Mouse (Mus musculus) neural tube, embryonic 12.5 days (tissue): ENCODE measurements at regions not wholly inside any gene's neighbourhood (a gene's known extent, or its start where the extent isn't known, plus 50 kb on each side); places are given as distances from the start of the nearest gene placed in this dataset.
A peak's percentile ranks its signal among the peaks of the same experiment; 100 is the strongest.

Source experiments
- ATAC-seq: fragments of 200-750 bp; cut with Nextera tagmentation; 2 replicates; pipeline ENCODE4 v1.8.0; 2017; ENCODE audit warnings: low read depth, mild to moderate bottlenecking, moderate TSS enrichment, moderate library complexity; ENCODE audit not compliant: low FRiP score
- H3K27ac ChIP-seq: fragments of 300-500 bp; sonication (generic); 2 replicates; pipeline ENCODE4 v1.5.1; 2016
- H3K27me3 ChIP-seq: fragments of 300-500 bp; sonication (generic); replicated peaks from 2 replicates; pipeline ENCODE4 v1.6.1; 2016; ENCODE audit warnings: mild to moderate bottlenecking
- H3K36me3 ChIP-seq: fragments of 300-500 bp; sonication (generic); 2 replicates; pipeline ENCODE4 v1.6.1; 2016; ENCODE audit warnings: mild to moderate bottlenecking
- H3K4me1 ChIP-seq: fragments of 300-500 bp; sonication (generic); 2 replicates; pipeline ENCODE4 v1.6.1; 2016
- H3K4me2 ChIP-seq: fragments of 300-500 bp; sonication (generic); replicated peaks from 2 replicates; pipeline ENCODE4 v1.6.1; 2016; ENCODE audit warnings: mild to moderate bottlenecking
- H3K4me3 ChIP-seq: fragments of 300-500 bp; sonication (generic); 2 replicates; pipeline ENCODE4 v1.5.1; 2016
- H3K9ac ChIP-seq: fragments of 300-500 bp; sonication (generic); 2 replicates; pipeline ENCODE4 v1.6.1; 2016; ENCODE audit warnings: mild to moderate bottlenecking
- H3K9me3 ChIP-seq: fragments of 300-500 bp; sonication (generic); 2 replicates; pipeline ENCODE4 v1.6.1; 2016; ENCODE audit warnings: mild to moderate bottlenecking
- WGBS: fragments of 180-500 bp; shearing (Covaris S2); methylation state at CpG from one replicate; pipeline ENCODE4 v1.1.7; 2016; 5-methylcytosine and 5-hydroxymethylcytosine counted together

GRCm38 (mm10) chr2:82508595-82508994 is 434.8 kb upstream of the Fsip2 start:
- 55% methylated on average over 1 of the region's 1 CpGs for WGBS
- H3K27me3 ChIP-seq, result no peaks in the 10 kb centered on the region
- no peak overlapping the region for H3K4me2 ChIP-seq
- H3K36me3 ChIP-seq, result no peaks in the 10 kb centered on the region
- no peak for ATAC-seq
- no peak overlapping the region for H3K27ac ChIP-seq
- no peak overlapping the region for H3K9ac ChIP-seq
- H3K9me3 ChIP-seq, result no peaks in the 10 kb centered on the region
- H3K4me3 ChIP-seq, result no peak overlapping the region
- no peaks in the 10 kb centered on the region for H3K4me1 ChIP-seq

- ATAC-seq, result peak; percentile 70
- no peak overlapping the region for H3K9ac ChIP-seq
- H3K4me2 ChIP-seq, result no peak overlapping the region
- H3K4me1 ChIP-seq, result no peaks in the 10 kb centered on the region
- no peaks in the 10 kb centered on the region for H3K9me3 ChIP-seq
- H3K27ac ChIP-seq, result no peak overlapping the region
- no peaks in the 10 kb centered on the region for H3K36me3 ChIP-seq
- no peak overlapping the region for H3K4me3 ChIP-seq
- no peaks in the 10 kb centered on the region for H3K27me3 ChIP-seq
- 62% methylated on average over 3 of the region's 3 CpGs for WGBS
Observed at GRCm38 (mm10) chr2:82515165-82515564, 428.3 kb upstream of the Fsip2 start.

- Histone ChIP-seq H3K36me3 (no peaks in the 10 kb centered on the region), H3K9ac (no peak overlapping the region), H3K27me3 (no peaks in the 10 kb centered on the region), H3K4me3 (no peak overlapping the region), H3K27ac (no peak overlapping the region), H3K4me1 (no peaks in the 10 kb centered on the region), H3K9me3 (no peaks in the 10 kb centered on the region), H3K4me2 (no peak overlapping the region)
- no peak for ATAC-seq
- WGBS, result 90% methylated on average over 3 of the region's 3 CpGs
Observed at GRCm38 (mm10) chr2:82519951-82520350, 423.5 kb upstream of the Fsip2 start.

GRCm38 (mm10) chr2:82538958-82539357 is 404.5 kb upstream of the Fsip2 start:
- Histone ChIP-seq H3K4me2 (no peak overlapping the region), H3K27me3 (no peaks in the 10 kb centered on the region), H3K4me1 (no peaks in the 10 kb centered on the region), H3K4me3 (no peak overlapping the region), H3K36me3 (no peaks in the 10 kb centered on the region), H3K27ac (no peak overlapping the region), H3K9me3 (no peaks in the 10 kb centered on the region), H3K9ac (no peak overlapping the region)
- peak; percentile 58; the same call in 1 of the 2 replicates for ATAC-seq
- WGBS, result 72% methylated on average over 3 of the region's 3 CpGs

GRCm38 (mm10) chr2:82540676-82541075 is 402.8 kb upstream of the Fsip2 start:
- H3K4me1 ChIP-seq, result no peaks in the 10 kb centered on the region
- H3K9me3 ChIP-seq, result no peaks in the 10 kb centered on the region
- H3K27ac ChIP-seq, result no peak overlapping the region
- no peak overlapping the region for H3K9ac ChIP-seq
- no peak overlapping the region for H3K4me3 ChIP-seq
- H3K27me3 ChIP-seq, result no peaks in the 10 kb centered on the region
- no peak for ATAC-seq
- no peaks in the 10 kb centered on the region for H3K36me3 ChIP-seq
- no peak overlapping the region for H3K4me2 ChIP-seq

- no peaks in the 10 kb centered on the region for H3K36me3 ChIP-seq
- H3K4me1 ChIP-seq, result no peaks in the 10 kb centered on the region
- no peak overlapping the region for H3K4me3 ChIP-seq
- H3K27ac ChIP-seq, result no peak overlapping the region
- H3K9me3 ChIP-seq, result no peaks in the 10 kb centered on the region
- no peak overlapping the region for H3K4me2 ChIP-seq
- H3K27me3 ChIP-seq, result no peaks in the 10 kb centered on the region
- no peak overlapping the region for H3K9ac ChIP-seq
- no peak for ATAC-seq
Observed at GRCm38 (mm10) chr2:82570358-82570757, 373.1 kb upstream of the Fsip2 start.

GRCm38 (mm10) chr2:82572099-82572498 is 371.3 kb upstream of the Fsip2 start:
- Histone ChIP-seq H3K27ac (no peak overlapping the region), H3K9me3 (no peaks in the 10 kb centered on the region), H3K4me2 (no peak overlapping the region), H3K4me3 (no peak overlapping the region), H3K4me1 (no peaks in the 10 kb centered on the region), H3K27me3 (no peaks in the 10 kb centered on the region), H3K9ac (no peak overlapping the region), H3K36me3 (no peaks in the 10 kb centered on the region)
- no peak for ATAC-seq
- 82% methylated on average over 2 of the region's 2 CpGs for WGBS

- H3K9ac ChIP-seq, result no peak overlapping the region
- no peaks in the 10 kb centered on the region for H3K27me3 ChIP-seq
- WGBS, result 90% methylated on average over 1 of the region's 1 CpGs
- no peaks in the 10 kb centered on the region for H3K4me1 ChIP-seq
- H3K27ac ChIP-seq, result no peak overlapping the region
- no peak overlapping the region for H3K4me2 ChIP-seq
- no peak for ATAC-seq
- no peak overlapping the region for H3K4me3 ChIP-seq
- no peaks in the 10 kb centered on the region for H3K9me3 ChIP-seq
- H3K36me3 ChIP-seq, result no peaks in the 10 kb centered on the region
Observed at GRCm38 (mm10) chr2:82573841-82574240, 369.6 kb upstream of the Fsip2 start.

GRCm38 (mm10) chr2:82579665-82580064 is 363.8 kb upstream of the Fsip2 start:
- Histone ChIP-seq H3K36me3 (no peaks in the 10 kb centered on the region), H3K4me1 (no peaks in the 10 kb centered on the region), H3K27ac (no peak overlapping the region), H3K4me2 (no peak overlapping the region), H3K27me3 (no peaks in the 10 kb centered on the region), H3K4me3 (no peak overlapping the region), H3K9me3 (no peaks in the 10 kb centered on the region), H3K9ac (no peak overlapping the region)
- no peak for ATAC-seq
- 93% methylated on average over 1 of the region's 1 CpGs for WGBS

GRCm38 (mm10) chr2:82616185-82616584 is 327.2 kb upstream of the Fsip2 start:
- Histone ChIP-seq H3K9me3 (no peaks in the 10 kb centered on the region), H3K36me3 (no peaks in the 10 kb centered on the region), H3K9ac (no peak overlapping the region), H3K4me1 (no peaks in the 10 kb centered on the region), H3K27me3 (no peaks in the 10 kb centered on the region), H3K4me3 (no peak overlapping the region), H3K4me2 (no peak overlapping the region), H3K27ac (no peak overlapping the region)
- 24% methylated on average over 3 of the region's 3 CpGs for WGBS
- peak; percentile 50; the same call in 1 of the 2 replicates for ATAC-seq

- WGBS, result 47% methylated on average over 1 of the region's 1 CpGs
- no peak for ATAC-seq
- Histone ChIP-seq H3K4me2 (no peak overlapping the region), H3K27ac (no peak overlapping the region), H3K9me3 (no peaks in the 10 kb centered on the region), H3K36me3 (no peaks in the 10 kb centered on the region), H3K4me1 (no peaks in the 10 kb centered on the region), H3K9ac (no peak overlapping the region), H3K27me3 (no peaks in the 10 kb centered on the region), H3K4me3 (no peak overlapping the region)
Observed at GRCm38 (mm10) chr2:82620553-82620952, 322.9 kb upstream of the Fsip2 start.

- WGBS, result 77% methylated on average over 1 of the region's 1 CpGs
Observed at GRCm38 (mm10) chr2:82644428-82644827, 299.0 kb upstream of the Fsip2 start.

More at GRCm38 (mm10) chr2:82644428-82644827, 299.0 kb upstream of the Fsip2 start:
- no peak overlapping the region for H3K4me3 ChIP-seq
- H3K27me3 ChIP-seq, result no peaks in the 10 kb centered on the region
- ATAC-seq, result no peak
- H3K36me3 ChIP-seq, result no peaks in the 10 kb centered on the region
- H3K4me2 ChIP-seq, result no peak overlapping the region
- no peak overlapping the region for H3K9ac ChIP-seq
- H3K27ac ChIP-seq, result no peak overlapping the region
- no peaks in the 10 kb centered on the region for H3K4me1 ChIP-seq
- H3K9me3 ChIP-seq, result no peaks in the 10 kb centered on the region
